Mouse (Mus musculus): ENCODE data around the gene Specc1. TPM values are rescaled to one million over a fixed set of nuclear protein-coding genes. Genes with fewer than 3 reads are reported as not detected.

Gene Specc1
- polyA plus RNA-seq, 1 experiment from 2014 or later = 8.8 TPM

DNA sequence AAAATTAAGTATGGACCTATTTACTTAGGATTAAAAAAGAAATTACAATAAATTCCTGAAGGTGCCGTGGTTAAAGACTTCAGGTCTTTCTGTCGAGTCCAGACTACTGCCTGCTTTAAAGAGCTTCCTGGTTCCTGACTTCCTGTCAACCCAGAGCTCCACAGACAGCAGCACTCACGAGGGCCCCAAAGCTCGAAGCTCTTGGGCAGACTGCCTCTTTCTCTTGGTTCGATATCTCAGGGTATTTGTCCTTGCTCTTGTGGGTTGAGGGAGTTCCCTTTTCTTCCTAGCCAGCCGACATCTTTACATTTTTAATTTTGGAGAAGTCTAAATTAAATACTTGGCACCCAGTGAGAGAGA, 48.3 kb downstream of the Specc1 start:
- Histone ChIP-seq H3K4me1 (peaks cover 24% of the 10 kb centered on the region), H3K36me3 (no peaks in the 10 kb centered on the region), H3K27me3 (no peaks in the 10 kb centered on the region), H3K9ac (no peak overlapping the region), H3K9me3 (no peaks in the 10 kb centered on the region), H3K27ac (peak overlapping the region; percentile 82), H3K4me2 (no peak overlapping the region), H3K4me3 (no peak overlapping the region)
- ATAC-seq (ENCODE audit: insufficient number of reproducible peaks, low FRiP score, low TSS enrichment, low read depth) = no peak
- WGBS = 31% methylated on average over 6 of the region's 6 CpGs

DNA sequence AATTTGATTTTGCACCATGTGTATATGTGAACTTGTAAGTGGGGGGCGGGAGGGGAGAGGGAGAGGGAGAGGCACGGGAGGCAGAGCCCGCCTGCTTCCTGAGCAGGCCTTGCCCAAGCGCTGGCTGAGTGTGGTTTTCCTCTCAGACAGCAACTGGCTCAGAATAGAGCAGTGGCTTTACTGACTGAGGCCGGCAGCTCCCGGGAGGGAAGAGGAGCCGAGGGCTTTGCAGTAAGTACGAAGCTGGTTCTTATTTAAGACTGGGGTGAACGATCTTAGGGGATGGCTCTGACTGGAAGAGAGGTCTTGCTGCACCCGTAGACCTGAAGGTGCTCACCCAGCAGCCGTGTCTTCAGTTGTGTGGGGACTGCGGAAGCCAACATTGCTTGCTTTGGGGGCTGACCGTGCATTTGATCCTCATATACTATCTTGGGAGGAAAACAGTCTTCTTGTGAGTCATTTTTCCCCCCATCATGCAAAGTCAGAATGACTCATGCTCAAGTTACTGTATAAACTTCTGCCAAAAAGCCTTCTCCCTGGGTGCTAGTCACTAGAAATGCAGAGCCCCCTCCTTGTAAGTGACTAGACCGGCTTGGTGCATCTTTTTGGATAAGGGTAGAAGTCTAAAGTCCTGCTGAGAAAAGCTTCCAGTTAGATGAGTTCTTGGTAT, 48.8 kb downstream of the Specc1 start:
- WGBS = 31% methylated on average over 14 of the region's 14 CpGs

DNA sequence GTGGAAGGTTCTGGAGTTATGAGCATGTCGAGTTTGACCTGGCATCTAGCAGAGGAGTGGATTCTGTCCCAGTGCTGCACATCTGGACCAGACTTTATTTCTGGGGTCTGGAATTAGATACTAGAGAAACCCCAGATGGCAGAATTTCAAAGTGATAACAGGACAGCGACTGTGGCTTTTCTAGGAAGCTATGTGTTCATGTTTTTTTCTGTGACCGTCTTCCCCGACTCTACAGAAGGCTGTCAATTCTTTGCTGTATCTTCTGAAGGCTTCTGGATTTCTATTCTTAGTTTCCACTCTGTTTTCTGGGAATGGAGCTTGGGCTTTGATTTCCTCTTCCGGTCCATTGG, 49.3 kb downstream of the Specc1 start:
- Histone ChIP-seq H3K27ac (peak overlapping the region; percentile 82), H3K9me3 (no peaks in the 10 kb centered on the region), H3K4me1 (peaks cover 24% of the 10 kb centered on the region), H3K36me3 (no peaks in the 10 kb centered on the region), H3K27me3 (no peaks in the 10 kb centered on the region), H3K4me2 (peak overlapping the region; percentile 19; the same call in 1 of the 2 replicates), H3K4me3 (peak overlapping the region; percentile 14; the same call in 1 of the 2 replicates), H3K9ac (no peak overlapping the region)
- WGBS = 63% methylated on average over 5 of the region's 5 CpGs
- ATAC-seq (ENCODE audit: insufficient number of reproducible peaks, low FRiP score, low TSS enrichment, low read depth) = no peak

More for the DNA sequence above, 48.8 kb downstream of the Specc1 start:
- Histone ChIP-seq H3K9ac (no peak overlapping the region), H3K9me3 (no peaks in the 10 kb centered on the region), H3K4me1 (peaks cover 24% of the 10 kb centered on the region), H3K4me2 (peak overlapping the region; percentile 19; the same call in 1 of the 2 replicates), H3K27ac (peak overlapping the region; percentile 82), H3K4me3 (peak overlapping the region; percentile 14), H3K27me3 (no peaks in the 10 kb centered on the region), H3K36me3 (no peaks in the 10 kb centered on the region)
- ATAC-seq (ENCODE audit: insufficient number of reproducible peaks, low FRiP score, low TSS enrichment, low read depth) = 0 out of 2 replicates have a peak, but pooled peaks have one; percentile 30

DNA sequence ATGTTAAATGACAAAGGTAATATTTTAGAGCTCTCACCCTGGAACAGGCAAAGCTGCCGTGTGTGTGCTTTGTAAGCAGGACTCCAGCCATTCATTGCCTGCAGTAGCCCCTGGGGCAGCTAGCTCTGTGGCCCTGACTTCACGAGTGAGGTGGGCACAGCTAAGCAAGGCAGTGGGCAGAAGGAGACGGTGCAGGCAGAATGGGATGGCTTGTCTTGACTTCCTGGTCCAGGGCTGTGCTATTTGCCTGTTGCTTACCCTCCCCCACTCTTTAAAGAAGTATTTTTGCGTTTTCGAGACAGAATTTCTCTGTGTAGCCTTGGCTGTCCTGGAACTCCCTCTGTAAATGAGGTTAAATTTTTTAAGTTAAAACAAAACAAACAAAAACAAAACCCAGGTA, 50.1 kb downstream of the Specc1 start:
- no peak overlapping the region for H3K4me2 ChIP-seq
- ATAC-seq (ENCODE audit: insufficient number of reproducible peaks, low FRiP score, low TSS enrichment, low read depth) = no peak
- H3K27me3 ChIP-seq = no peaks in the 10 kb centered on the region
- H3K36me3 ChIP-seq = no peaks in the 10 kb centered on the region
- H3K27ac ChIP-seq = no peak overlapping the region; the same call in 1 of the 2 replicates
- H3K4me1 ChIP-seq = peaks cover 24% of the 10 kb centered on the region
- WGBS = 47% methylated on average over 5 of the region's 5 CpGs
- no peak overlapping the region for H3K9ac ChIP-seq
- no peaks in the 10 kb centered on the region for H3K9me3 ChIP-seq
- no peak overlapping the region for H3K4me3 ChIP-seq

DNA sequence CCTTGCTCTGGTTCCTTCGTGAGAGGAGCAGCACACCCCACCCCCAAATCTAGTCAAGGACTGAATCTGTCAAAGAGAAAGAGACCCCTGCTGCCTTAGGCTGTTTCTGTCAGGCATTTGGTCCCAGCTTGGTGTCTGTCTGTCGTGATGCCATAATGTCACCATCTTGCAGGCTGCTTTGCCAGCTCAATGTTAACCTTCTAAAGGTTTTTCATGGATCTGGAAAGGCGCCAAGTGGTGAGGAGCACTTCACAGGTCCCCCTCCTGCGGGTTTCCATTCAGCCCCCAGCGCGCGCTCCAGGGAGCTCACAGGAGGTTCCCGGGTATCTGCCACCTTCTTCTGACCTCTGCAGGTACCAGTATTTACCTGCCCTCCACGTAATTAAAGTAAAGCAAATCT, 51.4 kb downstream of the Specc1 start:
- WGBS = 44% methylated on average over 9 of the region's 9 CpGs
- H3K4me2 ChIP-seq = no peak overlapping the region
- H3K27me3 ChIP-seq = no peaks in the 10 kb centered on the region
- H3K4me1 ChIP-seq = peaks cover 24% of the 10 kb centered on the region
- H3K9me3 ChIP-seq = no peaks in the 10 kb centered on the region
- H3K9ac ChIP-seq = no peak overlapping the region
- no peak overlapping the region for H3K27ac ChIP-seq
- no peak for ATAC-seq (ENCODE audit: insufficient number of reproducible peaks, low FRiP score, low TSS enrichment, low read depth)
- no peak overlapping the region for H3K4me3 ChIP-seq
- H3K36me3 ChIP-seq = no peaks in the 10 kb centered on the region

DNA sequence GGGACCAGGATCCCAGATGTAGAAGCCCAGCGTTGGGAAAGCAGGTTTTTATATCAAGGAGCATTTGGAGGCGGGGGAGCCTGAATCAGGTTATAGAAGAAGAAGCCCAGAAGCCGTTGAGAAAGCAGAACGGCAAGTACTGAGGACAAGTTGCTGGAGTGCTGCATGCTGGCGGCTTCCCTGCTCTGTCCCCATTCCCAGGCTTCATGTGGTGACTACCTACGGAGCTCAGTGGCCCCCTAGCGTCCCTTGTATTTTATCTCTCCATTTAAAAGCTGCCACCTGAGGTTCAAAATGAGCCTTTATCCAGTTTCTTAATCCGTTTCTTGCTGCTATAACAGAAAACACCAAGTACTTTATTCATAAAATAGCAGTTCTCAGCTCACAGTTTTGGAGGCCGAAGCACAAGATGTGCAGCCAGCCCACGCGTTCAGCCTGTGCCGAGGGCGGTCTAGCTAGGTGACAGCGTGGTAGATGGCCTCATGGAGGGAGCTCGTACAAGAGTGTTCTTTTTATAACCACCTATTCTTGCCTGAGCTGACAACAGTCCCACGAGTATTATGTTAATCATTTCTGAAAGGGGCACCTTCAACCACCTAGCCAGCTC, 54.2 kb downstream of the Specc1 start:
- ATAC-seq (ENCODE audit: insufficient number of reproducible peaks, low FRiP score, low TSS enrichment, low read depth) = no peak
- 67% methylated on average over 16 of the region's 16 CpGs for WGBS
- no peak overlapping the region for H3K9ac ChIP-seq
- H3K4me1 ChIP-seq = peaks cover 8% of the 10 kb centered on the region
- no peaks in the 10 kb centered on the region for H3K9me3 ChIP-seq
- H3K36me3 ChIP-seq = no peaks in the 10 kb centered on the region
- no peak overlapping the region for H3K27ac ChIP-seq
- H3K4me2 ChIP-seq = no peak overlapping the region
- no peaks in the 10 kb centered on the region for H3K27me3 ChIP-seq
- H3K4me3 ChIP-seq = no peak overlapping the region

DNA sequence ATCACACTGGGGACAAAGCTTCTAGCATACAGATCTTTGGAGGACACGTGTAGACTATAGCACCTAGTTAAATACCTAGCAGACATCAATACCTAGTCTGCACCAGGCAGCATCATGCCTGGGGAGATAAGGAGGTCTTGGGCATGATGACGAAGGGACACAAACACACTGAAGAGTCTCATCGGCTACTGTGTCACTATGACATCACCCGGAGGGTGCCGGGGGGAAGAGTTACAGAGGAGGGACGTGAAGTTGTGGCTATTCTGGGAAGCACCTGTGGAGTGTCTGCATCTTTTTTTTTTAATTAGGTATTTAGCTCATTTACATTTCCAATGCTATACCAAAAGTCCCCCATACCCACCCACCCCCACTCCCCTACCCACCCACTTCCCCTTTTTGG, 55.5 kb downstream of the Specc1 start:
- Histone ChIP-seq H3K4me2 (no peak overlapping the region), H3K36me3 (no peaks in the 10 kb centered on the region), H3K4me3 (no peak overlapping the region), H3K4me1 (no peaks in the 10 kb centered on the region), H3K9ac (no peak overlapping the region), H3K9me3 (no peaks in the 10 kb centered on the region), H3K27me3 (no peaks in the 10 kb centered on the region), H3K27ac (no peak overlapping the region)
- WGBS = 87% methylated on average over 6 of the region's 6 CpGs
- no peak for ATAC-seq (ENCODE audit: insufficient number of reproducible peaks, low FRiP score, low TSS enrichment, low read depth)

DNA sequence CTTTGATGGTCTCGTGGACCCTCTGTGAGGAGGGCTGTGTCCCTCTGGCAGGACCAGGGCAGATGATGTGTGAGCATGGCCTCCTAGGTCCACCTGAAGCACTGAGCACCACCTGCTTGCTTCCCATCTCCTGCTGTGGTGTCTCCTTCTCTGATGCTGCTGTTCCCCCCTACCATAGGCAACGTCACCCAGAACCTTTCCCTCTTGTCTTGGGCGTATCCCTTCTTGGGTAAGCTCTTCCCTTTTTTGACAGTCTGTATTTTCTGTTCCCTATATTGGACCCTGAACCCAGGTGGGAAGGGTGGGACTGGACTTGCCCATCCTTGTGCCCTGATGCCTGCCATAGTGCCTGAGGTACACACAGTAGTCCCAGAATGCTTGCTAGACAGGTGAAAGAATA, 56.9 kb downstream of the Specc1 start:
- H3K9me3 ChIP-seq = no peaks in the 10 kb centered on the region
- H3K4me3 ChIP-seq = no peak overlapping the region
- 75% methylated on average over 3 of the region's 3 CpGs for WGBS
- H3K27ac ChIP-seq = no peak overlapping the region
- H3K27me3 ChIP-seq = no peaks in the 10 kb centered on the region; the same call in 1 of the 2 replicates
- no peaks in the 10 kb centered on the region for H3K4me1 ChIP-seq
- H3K9ac ChIP-seq = no peak overlapping the region
- H3K36me3 ChIP-seq = no peaks in the 10 kb centered on the region
- H3K4me2 ChIP-seq = no peak overlapping the region
- no peak for ATAC-seq (ENCODE audit: insufficient number of reproducible peaks, low FRiP score, low TSS enrichment, low read depth)

DNA sequence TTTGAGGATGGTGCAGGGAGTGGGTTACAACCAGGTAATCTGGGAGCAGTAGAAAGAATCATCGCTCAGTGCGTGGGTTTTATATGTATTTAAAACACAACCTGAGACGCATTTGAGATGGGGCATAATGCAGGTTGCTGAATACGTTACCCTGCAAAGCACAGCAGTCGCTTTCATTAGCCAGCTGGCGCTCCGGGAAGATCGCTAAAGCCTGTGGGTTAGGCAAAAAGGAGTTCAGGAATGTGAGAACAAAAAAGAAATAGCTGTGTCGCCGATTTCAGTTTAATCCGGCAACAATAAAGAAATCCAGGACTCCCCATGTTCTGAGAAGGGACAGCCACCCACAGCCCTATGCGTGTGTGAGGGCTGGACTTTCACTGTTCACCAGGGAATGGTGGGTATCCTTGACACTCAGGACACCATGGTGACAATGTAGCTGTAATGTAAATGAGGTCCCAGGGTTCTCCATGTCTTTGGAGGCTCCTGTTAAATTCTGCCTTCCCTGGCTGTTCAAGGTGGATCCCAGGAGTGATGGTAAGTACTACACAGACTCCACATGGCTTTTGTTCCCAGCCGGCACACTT, 58.6 kb downstream of the Specc1 start:
- Histone ChIP-seq H3K27me3 (no peaks in the 10 kb centered on the region; the same call in 1 of the 2 replicates), H3K4me2 (no peak overlapping the region), H3K9me3 (no peaks in the 10 kb centered on the region), H3K9ac (no peak overlapping the region), H3K4me1 (no peaks in the 10 kb centered on the region), H3K27ac (no peak overlapping the region), H3K4me3 (no peak overlapping the region), H3K36me3 (no peaks in the 10 kb centered on the region)
- ATAC-seq (ENCODE audit: insufficient number of reproducible peaks, low FRiP score, low TSS enrichment, low read depth) = no peak
- 51% methylated on average over 13 of the region's 13 CpGs for WGBS

DNA sequence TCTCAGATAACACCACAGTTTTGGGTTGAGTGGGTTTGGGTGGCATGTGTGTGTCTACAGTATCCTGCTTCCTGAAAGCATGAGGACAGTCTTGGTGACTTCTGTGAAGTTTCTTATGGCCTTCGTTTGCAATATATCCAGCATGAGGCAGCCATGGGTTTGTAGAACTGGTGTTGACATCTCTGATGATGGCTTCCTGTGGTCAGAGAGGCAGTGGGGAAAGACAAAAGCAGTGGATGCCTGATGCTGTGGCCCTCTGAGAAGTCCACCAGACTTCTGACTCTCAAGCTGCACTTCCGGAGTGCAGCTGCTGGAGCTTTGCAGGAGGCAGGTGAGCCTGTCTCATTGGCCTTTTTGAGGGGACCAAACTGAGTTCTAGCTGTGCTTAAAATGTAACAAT, 60.4 kb downstream of the Specc1 start:
- Histone ChIP-seq H3K9me3 (no peaks in the 10 kb centered on the region), H3K4me1 (no peaks in the 10 kb centered on the region), H3K4me3 (no peak overlapping the region), H3K27me3 (no peaks in the 10 kb centered on the region; the same call in 1 of the 2 replicates), H3K4me2 (no peak overlapping the region), H3K9ac (no peak overlapping the region), H3K36me3 (no peaks in the 10 kb centered on the region), H3K27ac (no peak overlapping the region)
- 64% methylated on average over 2 of the region's 2 CpGs for WGBS
- ATAC-seq (ENCODE audit: insufficient number of reproducible peaks, low FRiP score, low TSS enrichment, low read depth) = no peak

DNA sequence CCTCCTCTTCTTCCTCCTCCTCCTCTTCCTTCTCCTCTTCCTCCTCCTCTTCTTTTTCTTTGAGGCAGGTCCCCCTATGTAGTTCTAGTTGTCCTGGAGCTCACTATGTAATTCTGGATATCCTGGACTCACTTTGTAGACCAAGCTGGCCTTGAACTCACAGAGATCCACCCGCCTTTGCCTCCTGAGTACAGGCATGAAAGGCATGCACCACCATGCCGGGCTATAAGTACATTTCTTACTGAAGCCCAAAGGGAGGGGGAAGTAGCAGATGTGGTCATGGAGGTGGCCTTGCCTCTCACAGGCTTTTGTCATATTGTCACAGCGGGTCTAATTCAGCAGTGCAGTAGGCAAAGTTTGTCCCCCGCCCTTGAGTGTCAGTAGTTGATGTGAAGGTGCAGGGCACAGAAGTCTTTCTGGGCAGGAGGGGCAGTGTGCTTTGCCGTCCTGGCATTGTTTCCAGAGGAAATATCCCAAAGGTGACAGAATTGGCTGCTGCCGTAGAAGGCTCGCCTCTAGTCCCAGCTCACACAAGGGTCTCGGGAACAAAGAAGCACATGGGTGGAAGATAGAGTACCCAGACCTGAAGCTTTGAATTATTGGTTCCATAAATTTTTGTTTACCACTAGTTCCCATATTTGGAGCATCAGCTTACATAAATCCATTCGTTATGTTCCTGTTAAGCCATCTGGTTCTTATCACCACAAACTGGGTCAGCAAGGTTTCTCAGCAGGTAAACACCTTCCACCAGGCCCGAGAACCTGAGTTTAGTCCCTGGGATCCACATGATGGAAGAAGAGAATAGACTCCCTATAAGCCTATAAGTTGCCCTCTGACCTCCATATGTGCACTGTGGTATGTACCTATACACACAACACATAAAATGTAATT, 62.0 kb downstream of the Specc1 start:
- Histone ChIP-seq H3K27ac (no peak overlapping the region), H3K9ac (no peak overlapping the region), H3K4me2 (no peak overlapping the region)

More for the DNA sequence above, 62.0 kb downstream of the Specc1 start:
- no peaks in the 10 kb centered on the region; the same call in 1 of the 2 replicates for H3K27me3 ChIP-seq
- H3K9me3 ChIP-seq = no peaks in the 10 kb centered on the region
- H3K4me3 ChIP-seq = no peak overlapping the region
- ATAC-seq (ENCODE audit: insufficient number of reproducible peaks, low FRiP score, low TSS enrichment, low read depth) = no peak
- no peaks in the 10 kb centered on the region for H3K36me3 ChIP-seq
- peaks cover 6% of the 10 kb centered on the region; the same call in 1 of the 2 replicates for H3K4me1 ChIP-seq
- 52% methylated on average over 10 of the region's 10 CpGs for WGBS

Data from limb, embryonic 15.5 days (tissue).